Mouse (Mus musculus) embryonic facial prominence, embryonic 10.5 days (tissue): ENCODE data around the gene Chpf. TPM values are rescaled to one million over a fixed set of nuclear protein-coding genes. Genes with fewer than 3 reads are reported as not detected.

ENCODE experiments used
- DNase-seq: peaks from one replicate; pipeline ENCODE4 v3.0.0-alpha.2; 2017; ENCODE audit warnings: low spot score
- H3K27ac ChIP-seq: fragments of 300-500 bp; sonication (generic); replicated peaks from 2 replicates; pipeline ENCODE4 v1.5.1; 2016; ENCODE audit warnings: mild to moderate bottlenecking
- H3K27me3 ChIP-seq: fragments of 300-500 bp; sonication (generic); replicated peaks from 2 replicates; pipeline ENCODE4 v1.6.1; 2016; ENCODE audit warnings: low read depth, mild to moderate bottlenecking; ENCODE audit not compliant: poor library complexity, severe bottlenecking
- H3K36me3 ChIP-seq: fragments of 300-500 bp; sonication (generic); replicated peaks from 2 replicates; pipeline ENCODE4 v1.6.1; 2016; ENCODE audit warnings: mild to moderate bottlenecking, moderate library complexity
- H3K4me1 ChIP-seq: fragments of 300-500 bp; sonication (generic); 2 replicates; pipeline ENCODE4 v1.6.1; 2016
- H3K4me3 ChIP-seq: fragments of 300-500 bp; sonication (generic); 2 replicates; pipeline ENCODE4 v1.5.1; 2016; ENCODE audit warnings: mild to moderate bottlenecking, moderate library complexity
- H3K9me3 ChIP-seq: fragments of 300-500 bp; sonication (generic); 2 replicates; pipeline ENCODE4 v1.6.1; 2016; ENCODE audit warnings: mild to moderate bottlenecking
- WGBS: fragments of 180-500 bp; shearing (Covaris S2); methylation state at CpG from one replicate; pipeline ENCODE4 v1.1.7; 2016; 5-methylcytosine and 5-hydroxymethylcytosine counted together
- polyA plus RNA-seq: library from polyadenylated mRNA; unstranded; fragments of >200 nt; fragmentation: Nextera tagmentation; extraction: Ambion mirVana; gene quantifications from 2 replicates; pipeline ENCODE4 v1.2.1, GENCODE M21; 2016

Gene Chpf
- polyA plus RNA-seq, 1 experiment from 2014 or later = 25.3 TPM

DNA sequence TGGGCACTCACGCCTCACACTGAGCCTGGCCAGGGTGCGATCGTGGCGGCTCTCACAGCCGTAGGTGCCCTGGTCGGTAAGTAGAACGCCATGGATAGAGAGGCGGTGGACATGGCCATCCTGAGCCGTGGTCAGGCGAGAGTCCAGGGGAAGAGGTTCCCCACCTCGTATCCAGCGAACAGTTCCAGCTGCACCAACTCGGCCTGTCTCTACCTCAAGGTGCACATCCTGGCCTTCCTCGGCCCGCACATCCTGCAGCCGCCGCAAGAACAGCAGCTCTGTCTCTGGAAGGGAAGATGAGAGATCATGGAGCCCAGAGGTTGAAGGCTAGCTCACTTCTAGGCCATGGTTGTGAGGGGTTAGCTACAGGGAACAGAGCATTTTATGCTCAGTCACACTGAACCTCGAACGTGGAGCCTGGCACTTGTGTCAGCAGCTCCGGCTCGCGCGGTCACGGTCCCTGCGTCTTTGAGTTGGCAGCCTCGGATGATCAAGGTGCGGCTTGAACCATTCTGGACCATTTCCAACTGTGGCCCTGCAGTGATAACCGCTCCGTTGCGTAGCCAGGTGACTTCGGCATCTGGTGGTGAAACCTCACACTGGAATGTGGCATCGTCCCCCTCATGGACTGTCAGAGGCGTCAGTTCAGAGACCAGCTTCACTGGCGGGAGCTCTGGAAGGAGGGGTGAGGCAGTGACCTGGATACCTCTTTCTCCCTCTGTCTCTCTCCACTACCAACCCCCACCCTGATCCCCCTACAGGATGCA is 11.9 kb upstream of the Chpf start:
- H3K27ac ChIP-seq = no peak overlapping the region
- peaks cover 52% of the 10 kb centered on the region for H3K36me3 ChIP-seq
- H3K27me3 ChIP-seq = peaks cover 80% of the 10 kb centered on the region
- H3K4me1 ChIP-seq = peaks cover 30% of the 10 kb centered on the region
- H3K4me3 ChIP-seq = no peak overlapping the region
- no peak for DNase-seq
- no peaks in the 10 kb centered on the region for H3K9me3 ChIP-seq
- WGBS = 83% methylated on average over 34 of the region's 34 CpGs

GRCm38 (mm10) chr1:75487405-75488161 is 8.5 kb upstream of the Chpf start:
- Histone ChIP-seq H3K27ac (no peak overlapping the region), H3K9me3 (no peaks in the 10 kb centered on the region), H3K4me1 (peaks cover 30% of the 10 kb centered on the region), H3K27me3 (peaks cover 100% of the 10 kb centered on the region), H3K4me3 (peak overlapping the region; percentile 66), H3K36me3 (peaks cover 51% of the 10 kb centered on the region)
- peak; percentile 86 for DNase-seq
- WGBS = under 1% methylated on average over 62 of the region's 62 CpGs

DNA sequence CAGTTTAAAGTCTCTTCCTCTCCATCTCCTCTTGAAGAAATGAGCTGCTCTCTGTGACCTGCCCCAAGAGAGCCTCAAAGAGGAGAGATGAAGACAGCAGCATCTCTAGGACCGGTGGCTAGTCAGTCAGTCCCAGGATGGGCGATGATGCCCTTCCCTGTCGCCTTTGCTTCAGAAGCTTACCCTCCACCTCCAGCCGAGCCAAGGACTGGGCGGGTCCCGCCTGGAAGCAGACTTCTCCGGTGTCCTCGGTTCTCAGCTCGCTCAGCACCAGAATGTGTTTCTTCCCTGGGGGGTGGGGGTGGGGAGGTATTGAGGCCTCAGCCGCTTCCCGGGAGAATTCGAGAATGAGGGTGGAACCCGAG is 7.9 kb upstream of the Chpf start:
- H3K27me3 ChIP-seq = peaks cover 100% of the 10 kb centered on the region
- peak overlapping the region; percentile 66 for H3K4me3 ChIP-seq
- H3K4me1 ChIP-seq = peaks cover 33% of the 10 kb centered on the region
- no peak for DNase-seq
- WGBS = under 1% methylated on average over 13 of the region's 13 CpGs
- 0 out of 2 replicates have a peak overlapping the region, but pooled peaks have one; percentile 1 for H3K27ac ChIP-seq
- H3K36me3 ChIP-seq = peaks cover 45% of the 10 kb centered on the region
- no peaks in the 10 kb centered on the region for H3K9me3 ChIP-seq

DNA sequence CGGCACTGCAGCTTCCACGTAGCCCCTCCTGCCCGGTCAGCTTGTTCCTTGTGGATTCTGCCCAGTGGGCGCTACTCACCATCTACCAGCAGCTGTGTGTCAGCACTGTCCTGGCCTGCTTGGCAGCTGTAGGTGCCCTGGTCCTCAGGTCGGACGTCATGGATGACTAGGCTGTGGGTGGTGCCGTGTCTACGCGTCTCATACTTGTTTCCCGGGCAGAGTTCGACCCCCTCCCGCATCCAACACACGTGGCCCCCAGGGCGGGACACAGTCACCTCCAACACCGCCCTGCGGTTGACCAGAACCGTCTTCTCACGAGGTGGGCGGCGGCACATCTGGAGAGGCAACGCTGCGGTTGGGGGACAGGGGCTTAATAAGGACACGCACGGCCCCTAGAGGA is 7.5 kb upstream of the Chpf start:
- H3K27ac ChIP-seq = 0 out of 2 replicates have a peak overlapping the region, but pooled peaks have one; percentile 1
- DNase-seq = no peak
- peaks cover 100% of the 10 kb centered on the region for H3K27me3 ChIP-seq
- H3K4me1 ChIP-seq = peaks cover 33% of the 10 kb centered on the region
- H3K9me3 ChIP-seq = no peaks in the 10 kb centered on the region
- peaks cover 40% of the 10 kb centered on the region for H3K36me3 ChIP-seq
- peak overlapping the region; percentile 66 for H3K4me3 ChIP-seq
- 5% methylated on average over 24 of the region's 24 CpGs for WGBS

DNA sequence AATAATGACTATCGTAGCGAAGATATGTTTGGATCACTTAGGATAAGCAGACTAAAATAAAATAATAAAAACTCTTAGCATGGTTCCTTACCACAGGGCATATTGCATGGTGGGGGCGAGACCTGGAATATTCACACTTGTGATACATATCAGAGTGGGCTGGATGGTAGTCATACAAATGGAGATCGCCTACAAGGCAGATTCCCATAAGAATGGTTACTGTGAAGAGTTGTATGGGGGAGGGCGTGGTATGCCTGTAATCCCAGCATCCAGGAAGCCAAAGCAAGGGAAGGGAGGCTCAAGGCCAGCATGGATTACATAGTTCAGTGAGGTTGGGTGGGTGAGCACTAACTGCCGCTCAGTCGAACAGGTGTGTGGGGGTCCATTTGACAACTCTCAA is 1.6 kb upstream of the Chpf start:
- Histone ChIP-seq H3K4me3 (no peak overlapping the region), H3K27me3 (peaks cover 63% of the 10 kb centered on the region), H3K36me3 (peaks cover 27% of the 10 kb centered on the region), H3K27ac (no peak overlapping the region), H3K4me1 (peaks cover 43% of the 10 kb centered on the region), H3K9me3 (no peaks in the 10 kb centered on the region)
- 84% methylated on average over 7 of the region's 7 CpGs for WGBS
- DNase-seq = no peak

- peaks cover 28% of the 10 kb centered on the region for H3K36me3 ChIP-seq
- 17% methylated on average over 13 of the region's 13 CpGs for WGBS
- DNase-seq = no peak
- H3K4me1 ChIP-seq = peaks cover 39% of the 10 kb centered on the region
- no peaks in the 10 kb centered on the region for H3K9me3 ChIP-seq
- peak overlapping the region; percentile 92 for H3K4me3 ChIP-seq
- H3K27ac ChIP-seq = no peak overlapping the region
- peaks cover 63% of the 10 kb centered on the region for H3K27me3 ChIP-seq
These were observed 929 bp upstream of the Chpf start for GRCm38 (mm10) chr1:75480036-75480435.

- no peak for DNase-seq
- under 1% methylated on average over 24 of the region's 24 CpGs for WGBS
- no peaks in the 10 kb centered on the region for H3K9me3 ChIP-seq
- peak overlapping the region; percentile 92 for H3K4me3 ChIP-seq
- H3K27ac ChIP-seq = peak overlapping the region; percentile 89
- peaks cover 63% of the 10 kb centered on the region for H3K27me3 ChIP-seq
- peaks cover 29% of the 10 kb centered on the region for H3K36me3 ChIP-seq
- H3K4me1 ChIP-seq = peaks cover 37% of the 10 kb centered on the region
These were observed 505 bp upstream of the Chpf start for GRCm38 (mm10) chr1:75479635-75479989.

- H3K4me3 ChIP-seq = peak overlapping the region; percentile 92
- peaks cover 42% of the 10 kb centered on the region for H3K4me1 ChIP-seq
- peaks cover 62% of the 10 kb centered on the region for H3K27me3 ChIP-seq
- H3K36me3 ChIP-seq = peaks cover 37% of the 10 kb centered on the region
- peak; percentile 67 for DNase-seq
- peak overlapping the region; percentile 89 for H3K27ac ChIP-seq
- no peaks in the 10 kb centered on the region for H3K9me3 ChIP-seq
- under 1% methylated on average over 24 of the region's 25 CpGs for WGBS
These were observed 610 bp downstream of the Chpf start for GRCm38 (mm10) chr1:75478497-75478896.

GRCm38 (mm10) chr1:75477966-75478290 is 1.2 kb downstream of the Chpf start:
- Histone ChIP-seq H3K9me3 (no peaks in the 10 kb centered on the region), H3K27ac (no peak overlapping the region), H3K27me3 (peaks cover 61% of the 10 kb centered on the region), H3K36me3 (peaks cover 42% of the 10 kb centered on the region), H3K4me1 (peaks cover 42% of the 10 kb centered on the region), H3K4me3 (peak overlapping the region; percentile 92)
- DNase-seq = no peak
- WGBS = 59% methylated on average over 3 of the region's 3 CpGs

- peaks cover 61% of the 10 kb centered on the region for H3K27me3 ChIP-seq
- DNase-seq = peak; percentile 89
These were observed 1.7 kb downstream of the Chpf start for GRCm38 (mm10) chr1:75477264-75477965.

GRCm38 (mm10) chr1:75476441-75476840 is 2.7 kb downstream of the Chpf start:
- Histone ChIP-seq H3K36me3 (peaks cover 56% of the 10 kb centered on the region), H3K27ac (no peak overlapping the region), H3K27me3 (peaks cover 59% of the 10 kb centered on the region), H3K9me3 (no peaks in the 10 kb centered on the region), H3K4me3 (no peak overlapping the region), H3K4me1 (peaks cover 38% of the 10 kb centered on the region)
- no peak for DNase-seq
- WGBS = 97% methylated on average over 11 of the region's 11 CpGs

More at GRCm38 (mm10) chr1:75477264-75477965, 1.7 kb downstream of the Chpf start:
- Histone ChIP-seq H3K27ac (no peak overlapping the region), H3K36me3 (peaks cover 47% of the 10 kb centered on the region), H3K9me3 (no peaks in the 10 kb centered on the region), H3K4me3 (peak overlapping the region; percentile 92), H3K4me1 (peaks cover 39% of the 10 kb centered on the region)
- 13% methylated on average over 35 of the region's 35 CpGs for WGBS

- 79% methylated on average over 17 of the region's 17 CpGs for WGBS
- no peak for DNase-seq
- 0 out of 2 replicates have a peak overlapping the region, but pooled peaks have one; percentile 21 for H3K27ac ChIP-seq
- no peak overlapping the region for H3K4me3 ChIP-seq
- peaks cover 74% of the 10 kb centered on the region for H3K27me3 ChIP-seq
- no peaks in the 10 kb centered on the region for H3K9me3 ChIP-seq
- H3K4me1 ChIP-seq = peaks cover 25% of the 10 kb centered on the region
- peaks cover 28% of the 10 kb centered on the region for H3K36me3 ChIP-seq
These were observed 9.8 kb downstream of the Chpf start for GRCm38 (mm10) chr1:75469287-75469825.
